Mouse (Mus musculus): ENCODE data around the gene Dll1. TPM values are rescaled to one million over a fixed set of nuclear protein-coding genes. Genes with fewer than 3 reads are reported as not detected.

Dll1 gene
- polyA plus RNA-seq, 1 experiment from 2014 or later: 24.4 TPM

GRCm38 (mm10) chr17:15381092-15381860 is 4.6 kb upstream of the Dll1 start:
- Histone ChIP-seq H3K4me3 (replicated peaks; ENCODE audit: low read depth, low read length) (peak overlapping the region; percentile 39), H3K4me1 (ENCODE audit: control insufficient read depth, insufficient read depth, low read length) (peaks cover 34% of the 10 kb centered on the region), H3K9ac (replicated peaks; ENCODE audit: low read length) (peak overlapping the region; percentile 43), H3K4me2 (ENCODE audit: low read length) (peak overlapping the region; percentile 81), H3K9me3 (ENCODE audit: control insufficient read depth, low read length) (no peaks in the 10 kb centered on the region), H3K36me3 (ENCODE audit: control insufficient read depth, insufficient read depth, low read length) (no peaks in the 10 kb centered on the region), H3K27me3 (ENCODE audit: control insufficient read depth, insufficient read depth, low read length) (no peaks in the 10 kb centered on the region), H3K27ac (replicated peaks; ENCODE audit: low read depth, low read length) (peak overlapping the region; percentile 15)
- WGBS: 2% methylated on average over 22 of the region's 22 CpGs
- peak; percentile 51; the same call in 1 of the 2 replicates for ATAC-seq (ENCODE audit: low FRiP score, low TSS enrichment)
- peak; percentile 68 for DNase-seq

- peak; percentile 54 for ATAC-seq (ENCODE audit: low FRiP score, low TSS enrichment)
- WGBS: under 1% methylated on average over 27 of the region's 27 CpGs
- DNase-seq: peak; percentile 84
- H3K36me3 ChIP-seq (ENCODE audit: control insufficient read depth, insufficient read depth, low read length): no peaks in the 10 kb centered on the region
- peaks cover 34% of the 10 kb centered on the region for H3K4me1 ChIP-seq (ENCODE audit: control insufficient read depth, insufficient read depth, low read length)
- peak overlapping the region; percentile 43 for H3K9ac ChIP-seq (replicated peaks; ENCODE audit: low read length)
- H3K4me3 ChIP-seq (replicated peaks; ENCODE audit: low read depth, low read length): peak overlapping the region; percentile 39
- H3K9me3 ChIP-seq (ENCODE audit: control insufficient read depth, low read length): no peaks in the 10 kb centered on the region
- peak overlapping the region; percentile 81 for H3K4me2 ChIP-seq (ENCODE audit: low read length)
- peak overlapping the region; percentile 15 for H3K27ac ChIP-seq (replicated peaks; ENCODE audit: low read depth, low read length)
- H3K27me3 ChIP-seq (ENCODE audit: control insufficient read depth, insufficient read depth, low read length): no peaks in the 10 kb centered on the region
Observed at GRCm38 (mm10) chr17:15380641-15381051, 4.0 kb upstream of the Dll1 start.

GRCm38 (mm10) chr17:15379741-15380526 is 3.3 kb upstream of the Dll1 start:
- Histone ChIP-seq H3K4me2 (ENCODE audit: low read length) (peak overlapping the region; percentile 81), H3K9me3 (ENCODE audit: control insufficient read depth, low read length) (no peaks in the 10 kb centered on the region), H3K4me3 (replicated peaks; ENCODE audit: low read depth, low read length) (peak overlapping the region; percentile 39), H3K9ac (replicated peaks; ENCODE audit: low read length) (peak overlapping the region; percentile 43), H3K27me3 (ENCODE audit: control insufficient read depth, insufficient read depth, low read length) (no peaks in the 10 kb centered on the region), H3K4me1 (ENCODE audit: control insufficient read depth, insufficient read depth, low read length) (peaks cover 34% of the 10 kb centered on the region), H3K27ac (replicated peaks; ENCODE audit: low read depth, low read length) (no peak overlapping the region), H3K36me3 (ENCODE audit: control insufficient read depth, insufficient read depth, low read length) (no peaks in the 10 kb centered on the region)
- DNase-seq (no peak), ATAC-seq (ENCODE audit: low FRiP score, low TSS enrichment) (no peak)
- 7% methylated on average over 17 of the region's 17 CpGs for WGBS

- Histone ChIP-seq H3K27ac (replicated peaks; ENCODE audit: low read depth, low read length) (no peak overlapping the region), H3K9me3 (ENCODE audit: control insufficient read depth, low read length) (no peaks in the 10 kb centered on the region), H3K9ac (replicated peaks; ENCODE audit: low read length) (no peak overlapping the region), H3K4me2 (ENCODE audit: low read length) (peak overlapping the region; percentile 1), H3K36me3 (ENCODE audit: control insufficient read depth, insufficient read depth, low read length) (peaks cover under 1% of the 10 kb centered on the region; the same call in 1 of the 2 replicates), H3K4me3 (replicated peaks; ENCODE audit: low read depth, low read length) (no peak overlapping the region), H3K4me1 (ENCODE audit: control insufficient read depth, insufficient read depth, low read length) (peaks cover 46% of the 10 kb centered on the region), H3K27me3 (ENCODE audit: control insufficient read depth, insufficient read depth, low read length) (no peaks in the 10 kb centered on the region)
- WGBS: under 1% methylated on average over 15 of the region's 15 CpGs
- ATAC-seq (ENCODE audit: low FRiP score, low TSS enrichment): no peak
- DNase-seq: peak; percentile 68
Observed at GRCm38 (mm10) chr17:15378413-15379109, 1.9 kb upstream of the Dll1 start.

GRCm38 (mm10) chr17:15377901-15378300 is 1.2 kb upstream of the Dll1 start:
- peak overlapping the region; percentile 99 for H3K27ac ChIP-seq (replicated peaks; ENCODE audit: low read depth, low read length)
- no peaks in the 10 kb centered on the region for H3K27me3 ChIP-seq (ENCODE audit: control insufficient read depth, insufficient read depth, low read length)
- peak; percentile 84 for DNase-seq
- WGBS: 0% methylated on average over 1 of the region's 1 CpGs
- H3K4me3 ChIP-seq (replicated peaks; ENCODE audit: low read depth, low read length): 0 out of 2 replicates have a peak overlapping the region, but pooled peaks have one; percentile 84
- H3K9me3 ChIP-seq (ENCODE audit: control insufficient read depth, low read length): no peaks in the 10 kb centered on the region
- ATAC-seq (ENCODE audit: low FRiP score, low TSS enrichment): no peak
- H3K4me1 ChIP-seq (ENCODE audit: control insufficient read depth, insufficient read depth, low read length): peaks cover 53% of the 10 kb centered on the region
- H3K9ac ChIP-seq (replicated peaks; ENCODE audit: low read length): no peak overlapping the region
- peaks cover 7% of the 10 kb centered on the region; the same call in 1 of the 2 replicates for H3K36me3 ChIP-seq (ENCODE audit: control insufficient read depth, insufficient read depth, low read length)
- H3K4me2 ChIP-seq (ENCODE audit: low read length): peak overlapping the region; percentile 96

GRCm38 (mm10) chr17:15375701-15376493 is 775 bp downstream of the Dll1 start:
- peak overlapping the region; percentile 99 for H3K27ac ChIP-seq (replicated peaks; ENCODE audit: low read depth, low read length)
- WGBS: under 1% methylated on average over 66 of the region's 69 CpGs
- H3K27me3 ChIP-seq (ENCODE audit: control insufficient read depth, insufficient read depth, low read length): no peaks in the 10 kb centered on the region
- DNase-seq (peak; percentile 89), ATAC-seq (ENCODE audit: low FRiP score, low TSS enrichment) (peak; percentile 71)
- peak overlapping the region; percentile 84 for H3K4me3 ChIP-seq (replicated peaks; ENCODE audit: low read depth, low read length)
- peak overlapping the region; percentile 95 for H3K9ac ChIP-seq (replicated peaks; ENCODE audit: low read length)
- H3K9me3 ChIP-seq (ENCODE audit: control insufficient read depth, low read length): no peaks in the 10 kb centered on the region
- H3K36me3 ChIP-seq (ENCODE audit: control insufficient read depth, insufficient read depth, low read length): peaks cover 24% of the 10 kb centered on the region
- peak overlapping the region; percentile 96 for H3K4me2 ChIP-seq (ENCODE audit: low read length)
- H3K4me1 ChIP-seq (ENCODE audit: control insufficient read depth, insufficient read depth, low read length): peaks cover 56% of the 10 kb centered on the region

- Histone ChIP-seq H3K9ac (replicated peaks; ENCODE audit: low read length) (peak overlapping the region; percentile 95), H3K4me1 (ENCODE audit: control insufficient read depth, insufficient read depth, low read length) (peaks cover 51% of the 10 kb centered on the region), H3K36me3 (ENCODE audit: control insufficient read depth, insufficient read depth, low read length) (peaks cover 30% of the 10 kb centered on the region), H3K27me3 (ENCODE audit: control insufficient read depth, insufficient read depth, low read length) (no peaks in the 10 kb centered on the region), H3K9me3 (ENCODE audit: control insufficient read depth, low read length) (no peaks in the 10 kb centered on the region), H3K4me2 (ENCODE audit: low read length) (peak overlapping the region; percentile 96), H3K27ac (replicated peaks; ENCODE audit: low read depth, low read length) (peak overlapping the region; percentile 99), H3K4me3 (replicated peaks; ENCODE audit: low read depth, low read length) (peak overlapping the region; percentile 84)
- ATAC-seq (ENCODE audit: low FRiP score, low TSS enrichment) (no peak), DNase-seq (no peak)
- WGBS: under 1% methylated on average over 18 of the region's 18 CpGs
Observed at GRCm38 (mm10) chr17:15375224-15375623, 1.4 kb downstream of the Dll1 start.

All from midbrain, embryonic 14.5 days (tissue).